ENCODE assay signal across 14 mouse cellular contexts in the genomic region with DNA sequence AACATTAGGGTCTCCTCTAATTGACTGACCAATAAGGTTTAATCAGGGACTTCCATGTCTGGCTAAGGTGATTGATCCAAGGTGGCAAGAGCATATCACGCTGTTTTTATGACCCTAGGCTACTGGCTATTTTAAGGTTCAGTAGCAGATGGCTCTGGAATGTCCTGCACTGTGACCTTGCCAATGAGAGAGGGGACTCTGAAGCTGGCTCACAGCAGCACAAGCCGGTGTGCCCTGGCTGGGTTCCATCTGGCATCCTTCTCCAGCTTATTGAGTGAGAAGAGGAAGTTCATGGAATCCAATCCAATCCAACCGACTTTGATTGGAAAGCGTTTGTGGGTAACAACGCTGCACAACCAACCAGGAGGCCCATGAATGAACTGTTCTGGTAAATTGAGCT. TPM values are rescaled to one million over a fixed set of nuclear protein-coding genes. Genes with fewer than 3 reads are reported as not detected.
DNase-seq lines count a peak whose midpoint lies in the region; ATAC-seq and TF ChIP-seq lines count a peak whose summit lies in the region.
"Had no signal": no experiment of that assay in that cellular context is flagged by ENCODE, and none has a peak within 500 bp of the region (broad histone marks: within the 10 kb centered on the region; RNA-seq: fewer than 3 reads in every experiment).

No protein-coding gene starts in this region.

- ATAC-seq in heart, embryonic 11.5 days (replicated peaks; ENCODE audit: insufficient number of reproducible peaks, low FRiP score, low TSS enrichment): no peak
- ATAC-seq in heart, embryonic 16.5 days (replicated peaks; ENCODE audit: extremely low read depth, insufficient read depth, low FRiP score): peak; percentile 85
- ATAC-seq in intestine, postnatal 0 days: no peak
- ATAC-seq: CD4-positive, CD25-positive, alpha-beta regulatory T cell, adult 4 months; liver, postnatal 0 days had no signal

- H3K4me1 ChIP-seq in heart, embryonic 11.5 days (ENCODE audit: control insufficient read depth, insufficient read depth, low read length): peaks cover 5% of the 10 kb centered on the region; the same call in 1 of the 2 replicates
- H3K4me1 ChIP-seq in heart, embryonic 16.5 days (ENCODE audit: control insufficient read depth, insufficient read depth, low read length): peaks cover 10% of the 10 kb centered on the region
- H3K4me1 ChIP-seq in intestine, postnatal 0 days (replicated peaks; ENCODE audit: control insufficient read depth, insufficient read depth, low read length): no peaks in the 10 kb centered on the region

- TF ChIP-seq CTCF in brain, embryonic 14.5 days (IDR thresholded peaks at IDR 0.05; ENCODE audit: borderline replicate concordance, extremely low read depth, insufficient read depth, insufficient read length): no peak
- no peak for TF ChIP-seq CTCF in intestine, postnatal 0 days (IDR thresholded peaks at IDR 0.05; ENCODE audit: low read depth)

- H3K9ac ChIP-seq in heart, embryonic 11.5 days (ENCODE audit: low read depth, low read length): no peak overlapping the region
- H3K9ac ChIP-seq in heart, embryonic 16.5 days (ENCODE audit: low read length): no peak overlapping the region
- H3K9ac ChIP-seq in intestine, postnatal 0 days (ENCODE audit: low read depth, low read length): no peak overlapping the region
- H3K9ac ChIP-seq: liver, postnatal 0 days had no signal

- no peaks in the 10 kb centered on the region for H3K9me3 ChIP-seq in heart, embryonic 11.5 days (replicated peaks; ENCODE audit: control insufficient read depth, low read length)
- H3K9me3 ChIP-seq in heart, embryonic 16.5 days (replicated peaks; ENCODE audit: control insufficient read depth, low read length): no peaks in the 10 kb centered on the region
- no peaks in the 10 kb centered on the region for H3K9me3 ChIP-seq in intestine, postnatal 0 days (ENCODE audit: control insufficient read depth)
- H3K9me3 ChIP-seq: hindbrain, embryonic 10.5 days had no signal

- 58% methylated on average over 5 of the region's 5 CpGs for WGBS in heart, embryonic 11.5 days (ENCODE audit: insufficient replicate concordance)
- WGBS in heart, embryonic 16.5 days: 28% methylated on average over 5 of the region's 5 CpGs
- WGBS in intestine, postnatal 0 days: 71% methylated on average over 5 of the region's 5 CpGs

- H3K36me3 ChIP-seq in heart, embryonic 11.5 days (ENCODE audit: control insufficient read depth, insufficient read depth, low read length): no peaks in the 10 kb centered on the region
- no peaks in the 10 kb centered on the region for H3K36me3 ChIP-seq in heart, embryonic 16.5 days (ENCODE audit: control insufficient read depth, insufficient read depth)
- no peaks in the 10 kb centered on the region for H3K36me3 ChIP-seq in intestine, postnatal 0 days (ENCODE audit: control insufficient read depth, insufficient read depth)
- H3K36me3 ChIP-seq: hindbrain, embryonic 10.5 days had no signal

- H3K27ac ChIP-seq in heart, embryonic 11.5 days (ENCODE audit: low read depth, low read length): no peak overlapping the region
- H3K27ac ChIP-seq in heart, embryonic 16.5 days (ENCODE audit: low read length): peak overlapping the region; percentile 80
- H3K27ac ChIP-seq in intestine, postnatal 0 days (ENCODE audit: low read depth, low read length): no peak overlapping the region
- H3K27ac ChIP-seq: hindbrain, embryonic 10.5 days had no signal

- TF ChIP-seq POLR2A in brain, embryonic 14.5 days (IDR thresholded peaks at IDR 0.05; ENCODE audit: borderline replicate concordance, extremely low read depth, insufficient read depth, insufficient read length, poor library complexity, severe bottlenecking): no peak

- H3K27me3 ChIP-seq in heart, embryonic 11.5 days (ENCODE audit: control insufficient read depth, insufficient read depth, low read length): no peaks in the 10 kb centered on the region
- no peaks in the 10 kb centered on the region for H3K27me3 ChIP-seq in heart, embryonic 16.5 days (ENCODE audit: control insufficient read depth, insufficient read depth, low read length)
- no peaks in the 10 kb centered on the region for H3K27me3 ChIP-seq in intestine, postnatal 0 days (replicated peaks; ENCODE audit: control insufficient read depth, insufficient read depth, low read length)

- H3K4me2 ChIP-seq in heart, embryonic 11.5 days: no peak overlapping the region
- no peak overlapping the region for H3K4me2 ChIP-seq in heart, embryonic 16.5 days (ENCODE audit: low read depth, low read length)
- no peak overlapping the region for H3K4me2 ChIP-seq in intestine, postnatal 0 days (replicated peaks; ENCODE audit: low read depth)

- peak; percentile 83 to 85 for DNase-seq in heart, adult 18-20 months
- DNase-seq in brain, embryonic 14.5 days (ENCODE audit: low read depth): peak; percentile 50
- DNase-seq in forelimb bud, embryonic 11.5 days (ENCODE audit: low read depth, low spot score): peak; percentile 54
- no peak for DNase-seq in thymus, postnatal 25 days
- DNase-seq in embryo, embryonic 11 days: no peak
- DNase-seq: layer of hippocampus, adult 9-11 months; liver, postnatal 0 days; midbrain, embryonic 14.5 days; thymus, adult 2 months had no signal

- no peak overlapping the region for H3K4me3 ChIP-seq in heart, embryonic 11.5 days (ENCODE audit: low read depth, low read length)
- H3K4me3 ChIP-seq in heart, embryonic 16.5 days (ENCODE audit: low read length): no peak overlapping the region
- no peak overlapping the region for H3K4me3 ChIP-seq in intestine, postnatal 0 days (ENCODE audit: low read depth, low read length)
- H3K4me3 ChIP-seq: hindbrain, embryonic 10.5 days had no signal

RNA-seq across cellular contexts. Expression of gene Nfasc, which starts 45.3 kb away (rescaled TPM):
- total RNA-seq in heart, adult 18-20 months (2021): under 1 TPM; 0.35 to 0.39 TPM
- 0.15 and 0.24 TPM in 2 replicates for polyA plus RNA-seq in heart, embryonic 11.5 days (2014; fragmentation: Nextera tagmentation; extraction: Ambion mirVana)
- polyA plus RNA-seq in brain, embryonic 14.5 days (2012; rRNA removed): 45.7 and 65.9 TPM in 2 replicates
- polyA plus RNA-seq in heart, embryonic 16.5 days (2015; fragmentation: Nextera tagmentation; extraction: Ambion mirVana): 0.32 and 0.38 TPM in 2 replicates
- 0.83 and 1.1 TPM in 2 replicates for polyA plus RNA-seq in intestine, postnatal 0 days (2015; fragmentation: Nextera tagmentation; extraction: Ambion mirVana)
- polyA plus RNA-seq: CD4-positive, CD25-positive, alpha-beta regulatory T cell, adult 4 months had no signal

Comparison
In these comparisons a context has a peak if more than half of its experiments do, and no peak if none do; other contexts are left out.
1. DNase-seq: peak in heart, adult 18-20 months (2 of 2), brain, embryonic 14.5 days (single experiment) and forelimb bud, embryonic 11.5 days (single experiment); none in thymus, postnatal 25 days (single experiment) and embryo, embryonic 11 days (single experiment).
2. RNA of gene Nfasc, which starts 45.3 kb away (polyA plus RNA-seq): 45.7 to 65.9 TPM in brain, embryonic 14.5 days; 0.83 to 1.1 TPM in intestine, postnatal 0 days, 0.32 to 0.38 TPM in heart, embryonic 16.5 days and 0.15 to 0.24 TPM in heart, embryonic 11.5 days; every median in the first group is over 10 times any median in the second.